Mouse (Mus musculus) MEL (cell line): ENCODE measurements around the gene Hbp1. TPM values are rescaled to one million over a fixed set of nuclear protein-coding genes. Genes with fewer than 3 reads are reported as not detected.

Source experiments
- DNase-seq: peaks from one replicate; pipeline ENCODE4 v3.0.0; 2011; ENCODE audit warnings: low read depth, low spot score
- H3K27ac ChIP-seq: 2 replicates; pipeline ENCODE4 v1.5.1; 2012; ENCODE audit warnings: low read depth, mild to moderate bottlenecking, control low read depth, low read length, moderate library complexity; ENCODE audit not compliant: control insufficient read depth
- H3K27me3 ChIP-seq, 2 experiments: fragments of 150-350 bp in 1 of 2; sonication (generic) in 1 of 2; 2 replicates each; pipeline ENCODE4 v1.6.1; 2012; ENCODE audit warnings: low read length in 2 of 2, mild to moderate bottlenecking in 2 of 2, improper control_type of control experiment in 1 of 2, moderate library complexity in 1 of 2; ENCODE audit not compliant: insufficient read depth in 2 of 2, control insufficient read depth in 1 of 2
- H3K36me3 ChIP-seq, 2 experiments: 2 replicates each; pipeline ENCODE4 v1.6.1; 2012 to 2014; ENCODE audit warnings: low read length in 2 of 2, improper control_type of control experiment in 1 of 2, inconsistent platforms in 1 of 2, mild to moderate bottlenecking in 1 of 2; ENCODE audit not compliant: insufficient read depth in 2 of 2, control insufficient read depth in 1 of 2
- H3K4me1 ChIP-seq, 2 experiments: fragments of 150-350 bp in 1 of 2; sonication (generic) in 1 of 2; 2 replicates each; pipeline ENCODE4 v1.6.1; 2012; ENCODE audit warnings: low read length in 2 of 2, improper control_type of control experiment in 1 of 2, mild to moderate bottlenecking in 1 of 2; ENCODE audit not compliant: insufficient read depth in 2 of 2, control insufficient read depth in 1 of 2
- H3K4me3 ChIP-seq, 2 experiments: fragments of 150-350 bp in 1 of 2; sonication (generic) in 1 of 2; 2 replicates each; pipeline ENCODE4 v1.5.1; 2012; ENCODE audit warnings: low read depth in 2 of 2, low read length in 2 of 2, mild to moderate bottlenecking in 2 of 2, moderate library complexity in 2 of 2, control low read depth in 1 of 2, improper control_type of control experiment in 1 of 2; ENCODE audit not compliant: control insufficient read depth in 1 of 2, insufficient read depth in 1 of 2
- H3K79me2 ChIP-seq: 2 replicates; pipeline ENCODE4 v1.6.1; 2012; ENCODE audit warnings: mild to moderate bottlenecking, low read length, moderate library complexity; ENCODE audit not compliant: control insufficient read depth, poor library complexity, insufficient read depth
- H3K9ac ChIP-seq: 2 replicates; pipeline ENCODE4 v1.6.1; 2012; ENCODE audit warnings: low read depth, mild to moderate bottlenecking, control low read depth, low read length, moderate library complexity; ENCODE audit not compliant: control insufficient read depth, poor library complexity, severe bottlenecking
- H3K9me3 ChIP-seq: fragments of 150-350 bp; sonication (generic); replicated peaks from 2 replicates; pipeline ENCODE4 v1.6.1; 2012; ENCODE audit warnings: mild to moderate bottlenecking, low read length, improper control_type of control experiment, moderate library complexity; ENCODE audit not compliant: insufficient read depth
- BHLHE40 ChIP-seq: IDR thresholded peaks from 2 replicates; pipeline ENCODE4 v1.6.1; 2012; ENCODE audit warnings: low read depth, mild to moderate bottlenecking, inconsistent platforms, low read length, improper control_type of control experiment, borderline replicate concordance
- EP300 ChIP-seq, 2 experiments: IDR thresholded peaks; 2 replicates each; pipeline ENCODE4 v1.6.1; 2011; ENCODE audit warnings: improper control_type of control experiment in 2 of 2, low read length in 2 of 2, low read depth in 1 of 2, mild to moderate bottlenecking in 1 of 2
- ETS1 ChIP-seq: IDR thresholded peaks from 2 replicates; pipeline ENCODE4 v1.6.1; 2012; ENCODE audit warnings: low read depth, mild to moderate bottlenecking, inconsistent platforms, low read length, improper control_type of control experiment, moderate library complexity
- GABPA ChIP-seq: IDR thresholded peaks from 2 replicates; pipeline ENCODE4 v1.6.1; 2012; ENCODE audit warnings: low read depth, mild to moderate bottlenecking, inconsistent platforms, low read length, improper control_type of control experiment, moderate library complexity
- HCFC1 ChIP-seq: IDR thresholded peaks from 2 replicates; pipeline ENCODE4 v1.6.1; 2012; ENCODE audit warnings: low read depth, mild to moderate bottlenecking, inconsistent platforms, low read length, improper control_type of control experiment, moderate library complexity
- MAZ ChIP-seq: IDR thresholded peaks from 2 replicates; pipeline ENCODE4 v1.6.1; 2012; ENCODE audit warnings: low read depth, mild to moderate bottlenecking, inconsistent platforms, low read length, improper control_type of control experiment
- MEF2A ChIP-seq: IDR thresholded peaks from 2 replicates; pipeline ENCODE4 v1.6.1; 2014; ENCODE audit warnings: low read depth, mild to moderate bottlenecking, inconsistent platforms, low read length, improper control_type of control experiment; ENCODE audit not compliant: poor library complexity, insufficient replicate concordance, severe bottlenecking; ENCODE audit errors: extremely low read depth
- MXI1 ChIP-seq: IDR thresholded peaks from 2 replicates; pipeline ENCODE4 v1.6.1; 2011; ENCODE audit warnings: mild to moderate bottlenecking, low read depth, low read length, improper control_type of control experiment
- NELFE ChIP-seq: IDR thresholded peaks from 2 replicates; pipeline ENCODE4 v1.6.1; 2011; ENCODE audit warnings: low read depth, low read length, improper control_type of control experiment
- POLR2A ChIP-seq, 2 experiments: IDR thresholded peaks; 2 replicates each; pipeline ENCODE4 v1.6.1; 2011 to 2012; ENCODE audit warnings: low read length in 2 of 2, mild to moderate bottlenecking in 2 of 2, control low read depth in 1 of 2, improper control_type of control experiment in 1 of 2, low read depth in 1 of 2, moderate library complexity in 1 of 2; ENCODE audit not compliant: control insufficient read depth in 1 of 2, insufficient read depth in 1 of 2, poor library complexity in 1 of 2
- RAD21 ChIP-seq: IDR thresholded peaks from 2 replicates; pipeline ENCODE4 v1.6.1; 2011; ENCODE audit warnings: mild to moderate bottlenecking, low read depth, low read length, improper control_type of control experiment
- ZC3H11A ChIP-seq: IDR thresholded peaks from 2 replicates; pipeline ENCODE4 v1.6.1; 2012; ENCODE audit warnings: low read depth, mild to moderate bottlenecking, inconsistent platforms, low read length, improper control_type of control experiment
- ZKSCAN1 ChIP-seq: IDR thresholded peaks from 2 replicates; pipeline ENCODE4 v1.6.1; 2012; ENCODE audit warnings: low read depth, mild to moderate bottlenecking, inconsistent platforms, low read length, improper control_type of control experiment, moderate library complexity
- ZNF384 ChIP-seq: IDR thresholded peaks from 2 replicates; pipeline ENCODE4 v1.6.1; 2012; ENCODE audit warnings: low read depth, mild to moderate bottlenecking, inconsistent platforms, low read length, improper control_type of control experiment
- polyA plus RNA-seq, 2 experiments: library from polyadenylated mRNA; stranded (reverse) in 1 of 2; unstranded in 1 of 2; fragments of >175 nt in 1 of 2; fragments of >200 nt in 1 of 2; gene quantifications; 2 replicates each; pipeline versions ENCODE4 v1.2.1 to v1.2.4; 2012; ENCODE audit warnings: low replicate concordance in 2 of 2, low read depth in 1 of 2; ENCODE audit not compliant: insufficient read length in 2 of 2, insufficient read depth in 1 of 2, missing spikeins in 1 of 2
- total RNA-seq: library from RNA; depleted of rRNA; stranded (reverse); fragments of 300-350 nt; gene quantifications from 2 replicates; pipeline ENCODE4 v1.2.3, GENCODE M21; 2012

Hbp1 gene
- total and polyA plus RNA-seq, 3 experiments, result 4.3 to 8.8 TPM; not detected in 1

DNA sequence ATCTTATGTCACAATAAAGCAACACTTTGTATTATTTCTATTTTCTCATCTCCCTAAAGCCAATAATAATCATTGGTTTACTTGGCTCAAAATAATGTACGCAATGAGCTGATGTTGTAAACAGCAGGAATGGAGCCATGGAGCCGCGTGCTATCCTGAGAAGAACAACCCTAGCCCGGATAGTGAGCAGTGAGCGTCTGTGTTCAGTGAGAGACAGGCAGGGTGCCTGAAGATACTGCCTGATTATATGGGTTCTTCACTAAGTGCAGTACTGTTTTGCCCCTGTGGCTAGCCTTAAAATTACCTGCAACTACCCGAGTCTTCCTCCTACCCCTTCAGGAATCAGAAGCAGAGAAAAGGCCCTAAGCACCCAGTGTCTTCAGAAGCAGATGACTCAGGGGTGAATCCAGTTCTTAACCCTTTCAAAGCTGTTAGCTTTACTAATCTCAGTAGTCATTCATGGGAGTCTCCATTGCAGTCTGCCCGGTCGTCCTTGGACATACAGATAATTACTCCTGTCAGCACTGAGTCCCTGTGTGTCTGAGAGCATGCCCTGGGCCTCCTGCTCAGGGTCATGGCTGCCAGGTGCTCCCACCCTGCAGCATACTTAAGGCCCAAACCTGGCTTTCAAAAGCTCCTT is 55.1 kb downstream of the Hbp1 start:
- no peaks in the 10 kb centered on the region for H3K4me1 ChIP-seq
- no peak for DNase-seq
- no peak overlapping the region for H3K4me3 ChIP-seq
- H3K79me2 ChIP-seq, result no peaks in the 10 kb centered on the region
- H3K27me3 ChIP-seq, result no peaks in the 10 kb centered on the region
- H3K9me3 ChIP-seq, result no peaks in the 10 kb centered on the region
- no peak for TF ChIP-seq GABPA
- TF ChIP-seq RAD21, result no peak
- H3K9ac ChIP-seq, result no peak overlapping the region
- no peak overlapping the region for H3K27ac ChIP-seq
- H3K36me3 ChIP-seq, result no peaks in the 10 kb centered on the region; a peak in 1 of 4 replicates

DNA sequence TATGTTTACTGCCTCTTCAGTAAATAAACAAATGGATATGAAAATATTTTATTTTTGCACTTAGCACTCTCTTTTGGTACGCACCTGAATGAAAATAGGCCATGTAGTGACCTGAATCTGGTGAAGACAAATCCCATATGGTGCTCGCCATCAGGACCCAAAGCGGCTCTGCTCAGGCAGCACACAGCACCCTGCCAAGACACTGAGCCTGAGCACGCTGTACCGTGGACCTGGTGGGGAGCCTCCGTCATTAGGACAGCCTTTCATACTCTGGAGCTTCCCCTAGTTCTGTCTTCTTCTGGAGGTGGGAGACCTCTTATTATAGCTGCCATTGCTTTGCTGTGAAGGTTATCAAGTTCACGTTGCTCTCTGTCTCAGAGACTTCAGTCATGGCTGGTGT is 57.6 kb downstream of the Hbp1 start:
- no peaks in the 10 kb centered on the region for H3K79me2 ChIP-seq
- H3K27ac ChIP-seq, result no peak overlapping the region
- TF ChIP-seq ZC3H11A, result no peak
- TF ChIP-seq HCFC1, result no peak
- TF ChIP-seq ZNF384, result no peak
- H3K27me3 ChIP-seq, result no peaks in the 10 kb centered on the region
- DNase-seq, result no peak
- peaks cover 0 to 3% of the 10 kb centered on the region in 2 experiments; a peak in 2 of 4 replicates for H3K36me3 ChIP-seq
- H3K4me1 ChIP-seq, result no peaks in the 10 kb centered on the region
- H3K9me3 ChIP-seq, result no peaks in the 10 kb centered on the region
- no peak overlapping the region for H3K9ac ChIP-seq
- H3K4me3 ChIP-seq, result no peak overlapping the region

DNA sequence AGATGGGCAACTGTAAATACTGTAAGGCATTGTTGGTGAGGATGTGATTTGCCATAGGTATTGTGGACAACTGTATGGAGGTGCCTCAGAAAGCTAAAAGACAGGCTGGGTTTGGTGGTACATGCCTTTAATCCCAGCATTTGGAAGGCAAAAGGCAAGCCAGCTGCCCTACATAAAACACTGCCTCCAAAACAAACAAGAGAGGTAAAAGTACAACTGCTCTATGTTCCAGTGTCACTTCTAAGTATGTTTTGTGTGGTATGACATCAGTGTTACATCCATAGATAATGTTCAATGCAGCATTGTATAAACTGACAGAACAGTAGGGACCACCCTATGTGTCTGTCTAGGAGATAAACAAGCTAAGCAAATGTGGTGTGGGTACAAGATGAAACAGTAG is 58.3 kb downstream of the Hbp1 start:
- Histone ChIP-seq H3K27ac (no peak overlapping the region), H3K9me3 (no peaks in the 10 kb centered on the region), H3K27me3 (no peaks in the 10 kb centered on the region), H3K36me3 (peaks cover 0 to 4% of the 10 kb centered on the region in 2 experiments; a peak in 2 of 4 replicates), H3K4me1 (no peaks in the 10 kb centered on the region), H3K79me2 (no peaks in the 10 kb centered on the region), H3K4me3 (no peak overlapping the region), H3K9ac (no peak overlapping the region)
- no peak for DNase-seq
- no peak for TF ChIP-seq ZC3H11A
- TF ChIP-seq EP300 (IDR thresholded peaks at IDR 0.05; ENCODE audit: low read depth in 1 of 2, low read length in 2 of 2), result no peak
- no peak for TF ChIP-seq ZKSCAN1
- no peak for TF ChIP-seq NELFE
- no peak for TF ChIP-seq BHLHE40
- TF ChIP-seq MXI1, result no peak
- TF ChIP-seq MEF2A, result no peak
- no peak for TF ChIP-seq POLR2A (IDR thresholded peaks at IDR 0.05; ENCODE audit: control insufficient read depth in 1 of 2, insufficient read depth in 1 of 2, low read depth in 1 of 2, low read length in 2 of 2, poor library complexity in 1 of 2)
- TF ChIP-seq MAZ, result no peak
- no peak for TF ChIP-seq ETS1
